In the genomic region with DNA sequence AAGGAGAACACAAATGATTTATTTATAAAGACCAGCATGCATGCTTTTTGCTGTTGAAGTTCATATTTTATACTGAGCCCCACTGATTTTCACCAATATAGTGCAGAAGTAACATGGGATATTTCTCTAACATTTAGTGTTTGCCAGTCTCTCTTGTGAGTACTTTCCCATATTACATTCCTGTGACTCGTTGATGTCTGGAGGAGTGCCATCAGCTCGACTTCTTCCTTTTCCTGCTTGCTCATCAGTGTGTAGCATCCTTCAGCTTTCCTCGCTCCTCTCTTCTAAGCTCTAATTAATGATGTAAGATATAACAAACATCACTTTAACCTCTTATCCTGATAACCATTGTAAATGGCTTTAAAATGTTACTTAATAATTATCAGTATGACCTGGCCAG, we compare ENCODE assay signal across 14 mouse cellular contexts.
"Had no signal": no experiment of that assay in that cellular context is flagged by ENCODE, and none has a peak within 500 bp of the region (broad histone marks: within the 10 kb centered on the region; RNA-seq: fewer than 3 reads in every experiment).

No protein-coding gene starts in this region.

- DNase-seq: cerebellum, postnatal 10 days; cerebellum, postnatal 14 days; cerebellum, postnatal 25 days; cerebellum, postnatal 36 days; embryo, embryonic 11 days; forebrain, postnatal 0 days; gastrocnemius, adult 2 months; gastrocnemius, postnatal 10 days; gastrocnemius, postnatal 14 days; gastrocnemius, postnatal 25 days; gastrocnemius, postnatal 36 days; heart, adult 11 months; heart, adult 18-20 months; heart, adult 2 months had no signal
